Mouse (Mus musculus) embryonic facial prominence, embryonic 13.5 days (tissue): ENCODE measurements around the gene Nipa1. TPM values are rescaled to one million over a fixed set of nuclear protein-coding genes. Genes with fewer than 3 reads are reported as not detected.

Source experiments
- ATAC-seq: fragments of 200-750 bp; cut with Nextera tagmentation; 2 replicates; pipeline ENCODE4 v1.8.0; 2017; ENCODE audit warnings: low read depth; ENCODE audit not compliant: insufficient number of reproducible peaks, insufficient read depth, low FRiP score, low TSS enrichment
- H3K27ac ChIP-seq: fragments of 300-500 bp; sonication (generic); 2 replicates; pipeline ENCODE4 v1.5.1; 2015; ENCODE audit warnings: moderate library complexity, mild to moderate bottlenecking, inconsistent platforms
- H3K27me3 ChIP-seq: fragments of 300-500 bp; sonication (generic); 2 replicates; pipeline ENCODE4 v1.6.1; 2015; ENCODE audit warnings: mild to moderate bottlenecking, inconsistent platforms
- H3K36me3 ChIP-seq: fragments of 300-500 bp; sonication (generic); 2 replicates; pipeline ENCODE4 v1.6.1; 2015; ENCODE audit warnings: mild to moderate bottlenecking, inconsistent platforms
- H3K4me1 ChIP-seq: fragments of 300-500 bp; sonication (generic); 2 replicates; pipeline ENCODE4 v1.6.1; 2015; ENCODE audit warnings: inconsistent platforms
- H3K4me2 ChIP-seq: fragments of 300-500 bp; sonication (generic); 2 replicates; pipeline ENCODE4 v1.6.1; 2015; ENCODE audit warnings: moderate library complexity, mild to moderate bottlenecking, inconsistent platforms
- H3K4me3 ChIP-seq: fragments of 300-500 bp; sonication (generic); 2 replicates; pipeline ENCODE4 v1.5.1; 2015; ENCODE audit warnings: mild to moderate bottlenecking, inconsistent platforms
- H3K9ac ChIP-seq: fragments of 300-500 bp; sonication (generic); 2 replicates; pipeline ENCODE4 v1.6.1; 2015; ENCODE audit warnings: mild to moderate bottlenecking, inconsistent platforms
- H3K9me3 ChIP-seq: fragments of 300-500 bp; sonication (generic); 2 replicates; pipeline ENCODE4 v1.6.1; 2016; ENCODE audit warnings: inconsistent platforms
- WGBS: fragments of 180-500 bp; shearing (Covaris S2); methylation state at CpG from one replicate; pipeline ENCODE4 v1.1.7; 2015; ENCODE audit warnings: mixed read lengths; 5-methylcytosine and 5-hydroxymethylcytosine counted together
- polyA plus RNA-seq: library from polyadenylated mRNA; unstranded; fragments of >200 nt; fragmentation: Nextera tagmentation; extraction: Ambion mirVana; gene quantifications from 2 replicates; pipeline ENCODE4 v1.2.1, GENCODE M21; 2015

The Nipa1 gene
- polyA plus RNA-seq = 9.8 and 10.3 TPM in 2 replicates

DNA sequence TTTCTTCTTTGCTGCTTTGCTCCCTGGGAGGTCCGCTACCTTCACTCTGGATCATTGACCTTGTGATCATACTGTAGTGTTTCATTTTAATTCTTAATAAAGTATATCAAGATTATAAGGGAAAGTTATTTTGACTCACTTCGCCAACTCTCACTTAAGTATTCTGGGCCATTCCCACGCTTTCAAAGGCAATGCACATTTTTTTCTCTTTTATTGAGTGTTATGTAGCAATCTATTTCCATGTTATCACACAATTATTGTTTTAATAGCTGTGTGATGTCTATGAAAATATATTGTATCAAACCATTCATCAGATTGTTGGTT lies at the start of gene Nipa1:
Nipa1 (minus strand) TSS at position 25 of the 324 bp plus-strand sequence.
- no peaks in the 10 kb centered on the region for H3K9me3 ChIP-seq
- 0 out of 2 replicates have a peak, but pooled peaks cover 6% of the 10 kb centered on the region for H3K36me3 ChIP-seq
- no peak for ATAC-seq
- H3K27ac ChIP-seq = peak within 1 kb of the TSS; percentile 74
- H3K4me2 ChIP-seq = peak within 1 kb of the TSS; percentile 80
- H3K4me3 ChIP-seq = peak within 1 kb of the TSS; percentile 75
- H3K27me3 ChIP-seq = no peaks in the 10 kb centered on the region
- H3K9ac ChIP-seq = peak within 1 kb of the TSS; percentile 85
- WGBS = 51% methylated on average over 3 of the region's 3 CpGs
- H3K4me1 ChIP-seq = peaks cover 12% of the 10 kb centered on the region

- ATAC-seq = no peak
- 97% methylated on average over 1 of the region's 1 CpGs for WGBS
Observed at GRCm38 (mm10) chr7:56066634-56067033, 46.9 kb upstream of the Nipa1 start.

DNA sequence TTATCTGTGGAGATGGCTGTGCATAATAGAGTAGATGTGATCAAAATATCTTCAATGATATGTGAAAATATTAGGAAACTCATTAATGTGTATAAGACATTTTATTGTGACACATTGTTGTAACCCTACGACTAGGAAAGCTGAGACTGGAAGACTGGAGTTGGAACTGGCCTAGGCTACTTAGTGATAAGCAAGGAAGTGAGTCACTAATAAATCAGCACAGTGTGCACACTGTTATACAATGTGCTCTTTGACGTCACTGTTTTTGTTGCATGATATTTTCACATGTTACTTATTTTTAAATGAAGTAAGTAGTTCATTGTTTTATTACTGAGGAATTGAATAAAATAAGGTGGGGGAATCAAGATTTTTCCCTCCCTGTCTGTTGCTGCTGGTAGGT lies 46.4 kb upstream of the Nipa1 start:
- no peak for ATAC-seq
- no peak overlapping the region for H3K4me2 ChIP-seq
- no peak overlapping the region for H3K27ac ChIP-seq
- no peak overlapping the region for H3K9ac ChIP-seq
- H3K27me3 ChIP-seq = no peaks in the 10 kb centered on the region
- 84% methylated on average over 2 of the region's 2 CpGs for WGBS
- H3K9me3 ChIP-seq = no peaks in the 10 kb centered on the region
- H3K4me1 ChIP-seq = no peaks in the 10 kb centered on the region
- peaks cover 15% of the 10 kb centered on the region for H3K36me3 ChIP-seq
- H3K4me3 ChIP-seq = no peak overlapping the region

More at GRCm38 (mm10) chr7:56066634-56067033, 46.9 kb upstream of the Nipa1 start:
- Histone ChIP-seq H3K4me1 (no peaks in the 10 kb centered on the region), H3K9ac (no peak overlapping the region), H3K36me3 (peaks cover 13% of the 10 kb centered on the region), H3K27ac (no peak overlapping the region), H3K4me2 (no peak overlapping the region), H3K27me3 (no peaks in the 10 kb centered on the region), H3K4me3 (no peak overlapping the region), H3K9me3 (no peaks in the 10 kb centered on the region)

- H3K9me3 ChIP-seq = no peaks in the 10 kb centered on the region
- no peak overlapping the region for H3K9ac ChIP-seq
- WGBS = 98% methylated on average over 1 of the region's 1 CpGs
- no peak overlapping the region for H3K27ac ChIP-seq
- H3K36me3 ChIP-seq = peaks cover 19% of the 10 kb centered on the region
- no peak overlapping the region for H3K4me3 ChIP-seq
- H3K27me3 ChIP-seq = no peaks in the 10 kb centered on the region
- ATAC-seq = no peak
- no peaks in the 10 kb centered on the region for H3K4me1 ChIP-seq
- H3K4me2 ChIP-seq = no peak overlapping the region
Observed at GRCm38 (mm10) chr7:56064876-56065275, 45.1 kb upstream of the Nipa1 start.

- peaks cover 18% of the 10 kb centered on the region for H3K36me3 ChIP-seq
- H3K4me2 ChIP-seq = no peak overlapping the region
- H3K4me3 ChIP-seq = no peak overlapping the region
- peaks cover 9% of the 10 kb centered on the region for H3K4me1 ChIP-seq
- H3K9me3 ChIP-seq = no peaks in the 10 kb centered on the region
- H3K9ac ChIP-seq = no peak overlapping the region
- 89% methylated on average over 3 of the region's 3 CpGs for WGBS
- ATAC-seq = no peak
- no peak overlapping the region for H3K27ac ChIP-seq
- H3K27me3 ChIP-seq = no peaks in the 10 kb centered on the region
Observed at GRCm38 (mm10) chr7:56055338-56055737, 35.6 kb upstream of the Nipa1 start.

DNA sequence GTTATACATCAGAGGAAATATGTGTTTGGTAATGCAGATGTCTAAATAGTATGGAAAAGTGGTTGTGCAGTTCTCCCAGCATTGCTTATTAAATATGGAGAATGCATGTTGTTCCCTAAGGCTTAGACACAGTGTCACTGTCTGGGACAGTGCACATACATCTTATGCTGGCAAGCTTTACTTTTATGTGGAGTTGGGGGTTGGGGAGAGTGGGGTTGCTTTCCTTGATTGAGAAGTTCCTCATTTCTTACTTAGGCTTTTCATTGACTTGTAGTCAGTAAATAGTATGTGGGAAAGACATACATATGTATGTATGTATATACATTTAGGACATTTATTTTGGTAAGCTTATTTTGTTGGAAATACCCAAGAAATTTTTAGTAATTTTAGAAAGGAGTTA lies 33.2 kb upstream of the Nipa1 start:
- H3K27me3 ChIP-seq = no peaks in the 10 kb centered on the region
- H3K9me3 ChIP-seq = no peaks in the 10 kb centered on the region
- peaks cover 15% of the 10 kb centered on the region for H3K36me3 ChIP-seq
- peaks cover 13% of the 10 kb centered on the region for H3K4me1 ChIP-seq
- no peak overlapping the region for H3K4me2 ChIP-seq
- no peak overlapping the region for H3K9ac ChIP-seq
- no peak overlapping the region for H3K4me3 ChIP-seq
- H3K27ac ChIP-seq = no peak overlapping the region
- no peak for ATAC-seq

- Histone ChIP-seq H3K4me3 (peak overlapping the region; percentile 86), H3K9me3 (no peaks in the 10 kb centered on the region), H3K36me3 (no peaks in the 10 kb centered on the region), H3K9ac (peak overlapping the region; percentile 91), H3K4me1 (peaks cover 13% of the 10 kb centered on the region), H3K4me2 (peak overlapping the region; percentile 78), H3K27ac (peak overlapping the region; percentile 91), H3K27me3 (no peaks in the 10 kb centered on the region)
- WGBS = 0% methylated on average over 18 of the region's 18 CpGs
- ATAC-seq = peak; percentile 4; the same call in 1 of the 2 replicates
Observed at GRCm38 (mm10) chr7:56050487-56050911, 30.7 kb upstream of the Nipa1 start.

DNA sequence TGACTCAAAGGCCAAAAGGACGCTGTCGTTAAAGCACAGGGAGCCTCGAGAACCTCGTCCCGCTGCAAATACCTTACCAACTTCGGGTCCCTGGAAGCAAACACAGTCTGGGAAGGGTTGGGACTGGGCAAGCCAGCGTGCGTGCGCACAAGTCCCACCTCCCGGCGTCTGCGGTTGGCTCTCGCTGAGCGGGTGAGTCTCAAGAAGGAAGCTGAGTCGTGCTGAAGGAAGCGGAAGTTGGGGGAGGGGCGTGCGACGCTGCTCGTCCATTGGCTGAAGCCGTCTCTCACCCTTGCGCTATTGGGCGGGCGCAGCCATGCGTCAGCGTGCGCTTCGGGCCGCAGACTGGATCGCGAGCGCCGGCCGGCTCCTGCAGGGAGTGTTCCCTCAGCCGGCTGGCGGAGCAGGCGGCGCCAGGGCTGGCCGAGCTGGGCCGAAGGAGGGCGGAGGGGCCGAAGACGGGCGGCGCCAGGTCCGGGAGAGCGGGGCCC lies 30.1 kb upstream of the Nipa1 start, which contains the start of gene Herc2:
Herc2 (plus strand) TSS at position 366 of the 491 bp plus-strand sequence.
- H3K27me3 ChIP-seq = no peaks in the 10 kb centered on the region
- peak within 1 kb of the TSS; percentile 78 for H3K4me2 ChIP-seq
- no peaks in the 10 kb centered on the region for H3K36me3 ChIP-seq
- no peaks in the 10 kb centered on the region for H3K9me3 ChIP-seq
- H3K4me1 ChIP-seq = peaks cover 13% of the 10 kb centered on the region
- peak within 1 kb of the TSS; percentile 91 for H3K27ac ChIP-seq
- H3K4me3 ChIP-seq = peak within 1 kb of the TSS; percentile 86
- ATAC-seq = peak; percentile 100
- under 1% methylated on average over 47 of the region's 47 CpGs for WGBS
- peak within 1 kb of the TSS; percentile 91 for H3K9ac ChIP-seq

DNA sequence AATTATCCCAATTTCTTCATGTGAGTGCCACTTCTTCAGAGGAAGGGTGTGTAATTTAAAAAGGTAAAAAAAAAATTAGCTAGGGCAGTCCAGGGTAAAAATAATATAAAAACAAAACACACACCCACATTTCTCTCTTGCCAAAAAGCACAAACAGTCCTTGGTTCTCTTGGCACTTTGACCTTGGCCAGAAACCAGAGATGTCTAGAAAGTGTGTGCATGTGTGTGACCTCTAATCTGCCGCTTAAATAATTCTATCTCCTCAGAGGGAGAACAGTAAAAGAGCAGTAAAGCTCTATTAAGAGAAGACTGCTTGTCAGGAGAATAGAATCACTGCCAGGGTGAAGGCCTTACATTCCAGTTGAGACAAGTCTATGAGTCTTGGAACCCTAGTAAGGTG lies 27.4 kb upstream of the Nipa1 start:
- Histone ChIP-seq H3K4me2 (no peak overlapping the region), H3K36me3 (no peaks in the 10 kb centered on the region), H3K9me3 (no peaks in the 10 kb centered on the region), H3K27ac (no peak overlapping the region), H3K9ac (no peak overlapping the region), H3K4me1 (peaks cover 13% of the 10 kb centered on the region), H3K4me3 (no peak overlapping the region), H3K27me3 (no peaks in the 10 kb centered on the region)
- ATAC-seq = no peak
- 79% methylated on average over 1 of the region's 1 CpGs for WGBS

- 86% methylated on average over 3 of the region's 3 CpGs for WGBS
- H3K27ac ChIP-seq = no peak overlapping the region
- no peak for ATAC-seq
Observed at GRCm38 (mm10) chr7:56044267-56044629, 24.5 kb upstream of the Nipa1 start.

DNA sequence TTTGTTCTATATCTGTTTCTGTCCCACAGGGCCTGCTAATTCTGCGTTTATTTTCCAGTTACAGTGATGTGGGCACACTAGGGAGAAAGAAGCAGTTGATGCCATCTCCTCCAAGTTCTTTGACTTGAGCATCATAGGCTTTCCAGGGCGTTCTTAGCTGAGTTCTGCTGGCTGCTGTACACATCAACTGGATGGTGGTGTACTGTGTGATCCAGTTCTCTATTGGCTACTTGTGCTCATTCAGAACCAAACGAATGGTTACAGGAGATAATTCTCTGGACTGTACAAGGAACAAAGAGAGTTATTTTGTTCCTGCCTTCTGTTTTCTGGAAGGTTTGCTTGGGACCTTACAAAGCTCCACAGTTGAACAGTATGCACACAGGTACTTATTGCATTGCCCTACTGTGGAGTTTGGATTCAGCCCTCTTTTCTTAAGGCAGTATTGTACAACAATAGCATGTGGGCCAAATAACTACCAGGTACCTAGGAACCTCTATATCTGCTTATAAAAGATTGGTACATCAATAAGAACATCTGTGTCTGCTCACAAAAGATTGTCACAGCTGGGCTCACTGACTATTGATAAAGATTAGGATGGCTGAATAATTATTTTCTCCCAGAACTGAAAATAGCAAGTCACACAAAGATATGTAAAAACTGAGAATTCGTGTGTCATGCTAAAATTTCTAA lies 24.0 kb upstream of the Nipa1 start:
- WGBS = 62% methylated on average over 4 of the region's 4 CpGs
- H3K4me2 ChIP-seq = no peak overlapping the region

More at GRCm38 (mm10) chr7:56044267-56044629, 24.5 kb upstream of the Nipa1 start:
- H3K9ac ChIP-seq = no peak overlapping the region
- H3K4me2 ChIP-seq = no peak overlapping the region
- no peaks in the 10 kb centered on the region for H3K27me3 ChIP-seq
- no peaks in the 10 kb centered on the region for H3K36me3 ChIP-seq
- no peak overlapping the region for H3K4me3 ChIP-seq
- no peaks in the 10 kb centered on the region for H3K9me3 ChIP-seq
- peaks cover 4% of the 10 kb centered on the region; the same call in 1 of the 2 replicates for H3K4me1 ChIP-seq

GRCm38 (mm10) chr7:56042353-56042752 lies 22.6 kb upstream of the Nipa1 start:
- H3K36me3 ChIP-seq = no peaks in the 10 kb centered on the region
- no peaks in the 10 kb centered on the region for H3K27me3 ChIP-seq
- no peak overlapping the region for H3K4me3 ChIP-seq
- ATAC-seq = no peak
- H3K4me1 ChIP-seq = no peaks in the 10 kb centered on the region
- no peak overlapping the region for H3K4me2 ChIP-seq
- no peak overlapping the region for H3K27ac ChIP-seq
- 12% methylated on average over 5 of the region's 5 CpGs for WGBS
- H3K9me3 ChIP-seq = no peaks in the 10 kb centered on the region
- H3K9ac ChIP-seq = no peak overlapping the region

More for the DNA sequence above, 24.0 kb upstream of the Nipa1 start:
- no peak for ATAC-seq
- Histone ChIP-seq H3K4me3 (no peak overlapping the region), H3K36me3 (no peaks in the 10 kb centered on the region), H3K4me1 (no peaks in the 10 kb centered on the region), H3K9me3 (no peaks in the 10 kb centered on the region), H3K27ac (no peak overlapping the region), H3K9ac (no peak overlapping the region), H3K27me3 (no peaks in the 10 kb centered on the region)
